Mouse (Mus musculus): ENCODE measurements around the gene 4930556J24Rik. TPM values are rescaled to one million over a fixed set of nuclear protein-coding genes. Genes with fewer than 3 reads are reported as not detected.
"Not testable (repeated sequence)": the region's sequence is repeated elsewhere in the genome, so short reads cannot be mapped to it uniquely, and the experiment has no call there.

4930556J24Rik gene
- polyA plus RNA-seq, 3 experiments from 2014 or later = 0.50 TPM; not detected in 2

- no peak for ATAC-seq
Observed at GRCm38 (mm10) chr11:3970361-3970760, 6.2 kb downstream of the 4930556J24Rik start.

GRCm38 (mm10) chr11:3969837-3970236 lies 6.7 kb downstream of the 4930556J24Rik start:
- ATAC-seq = no peak

GRCm38 (mm10) chr11:3964416-3965172 lies 12.0 kb downstream of the 4930556J24Rik start:
- ATAC-seq = no peak

- ATAC-seq = peak; percentile 94
Observed at GRCm38 (mm10) chr11:3963610-3964415, 12.8 kb downstream of the 4930556J24Rik start, which contains the start of gene Pes1. TSS of gene Pes1 (plus strand) at chr11:3963975.

GRCm38 (mm10) chr11:3963155-3963554 lies 13.4 kb downstream of the 4930556J24Rik start:
- no peak for ATAC-seq

- no peak for ATAC-seq
Observed at GRCm38 (mm10) chr11:3961761-3962160, 14.8 kb downstream of the 4930556J24Rik start.

- no peak for ATAC-seq
Observed at GRCm38 (mm10) chr11:3960901-3961300, 15.7 kb downstream of the 4930556J24Rik start.

GRCm38 (mm10) chr11:3955371-3955770 lies 21.2 kb downstream of the 4930556J24Rik start:
- not testable (repeated sequence) for ATAC-seq

- not testable (repeated sequence) for ATAC-seq
Observed at GRCm38 (mm10) chr11:3954876-3955275, 21.7 kb downstream of the 4930556J24Rik start.

- no peak for ATAC-seq
Observed at GRCm38 (mm10) chr11:3946386-3946785, 30.2 kb downstream of the 4930556J24Rik start.

- no peak for ATAC-seq
Observed at GRCm38 (mm10) chr11:3941371-3941770, 35.2 kb downstream of the 4930556J24Rik start.

- ATAC-seq = no peak
Observed at GRCm38 (mm10) chr11:3937321-3937874, 39.2 kb downstream of the 4930556J24Rik start.

- ATAC-seq = no peak
Observed at GRCm38 (mm10) chr11:3936318-3936717, 40.3 kb downstream of the 4930556J24Rik start.

GRCm38 (mm10) chr11:3935135-3935534 lies 41.4 kb downstream of the 4930556J24Rik start:
- ATAC-seq = no peak

- ATAC-seq = no peak
Observed at GRCm38 (mm10) chr11:3933756-3934285, 42.8 kb downstream of the 4930556J24Rik start.

- ATAC-seq = peak; percentile 90
Observed at GRCm38 (mm10) chr11:3931511-3932211, 44.9 kb downstream of the 4930556J24Rik start, which contains the start of gene Tcn2. TSS of gene Tcn2 (minus strand) at chr11:3932159.

GRCm38 (mm10) chr11:3930931-3931330 lies 45.6 kb downstream of the 4930556J24Rik start:
- no peak for ATAC-seq

GRCm38 (mm10) chr11:3930019-3930418 lies 46.6 kb downstream of the 4930556J24Rik start:
- ATAC-seq = no peak

GRCm38 (mm10) chr11:3925916-3926315 lies 50.7 kb downstream of the 4930556J24Rik start:
- no peak for ATAC-seq

GRCm38 (mm10) chr11:3922731-3923130 lies 53.8 kb downstream of the 4930556J24Rik start:
- no peak for ATAC-seq

- ATAC-seq = no peak
Observed at GRCm38 (mm10) chr11:3922115-3922514, 54.5 kb downstream of the 4930556J24Rik start.

GRCm38 (mm10) chr11:3921281-3921850 lies 55.2 kb downstream of the 4930556J24Rik start:
- ATAC-seq = peak; percentile 80
